Mouse (Mus musculus) kidney, adult 2 months (tissue): ENCODE measurements around the gene Hoxd8.

ENCODE experiments used
- CTCF ChIP-seq: fragments of 200-500 bp; conservative IDR thresholded peaks from 2 replicates; pipeline ENCODE4 v1.5.1; 2011; ENCODE audit warnings: low read depth, mild to moderate bottlenecking, control low read depth, low read length, moderate library complexity, mixed read lengths; ENCODE audit not compliant: insufficient read depth, insufficient read length
- POLR2A ChIP-seq: fragments of 200-500 bp; IDR thresholded peaks from one replicate; pipeline ENCODE4 v1.6.1; 2011; ENCODE audit warnings: low read depth, low read length, control low read depth

GRCm38 (mm10) chr2:74749337-74750121 lies 45.1 kb downstream of the Hoxd8 start:
- no peak for TF ChIP-seq POLR2A
- no peak for TF ChIP-seq CTCF
